Mouse (Mus musculus) midbrain, embryonic 13.5 days (tissue): ENCODE results near the gene Cops2. TPM values are rescaled to one million over a fixed set of nuclear protein-coding genes. Genes with fewer than 3 reads are reported as not detected.

Experiments
- ATAC-seq: fragments of 200-750 bp; cut with Nextera tagmentation; 2 replicates; pipeline ENCODE4 v1.8.0; 2017; ENCODE audit warnings: mild to moderate bottlenecking, moderate TSS enrichment, moderate library complexity
- H3K27ac ChIP-seq: fragments of 300-500 bp; sonication (generic); 2 replicates; pipeline ENCODE4 v1.5.1; 2015; ENCODE audit warnings: inconsistent platforms, mild to moderate bottlenecking, moderate library complexity
- H3K27me3 ChIP-seq: fragments of 300-500 bp; sonication (generic); 2 replicates; pipeline ENCODE4 v1.6.1; 2015; ENCODE audit warnings: mild to moderate bottlenecking, inconsistent platforms
- H3K36me3 ChIP-seq: fragments of 300-500 bp; sonication (generic); 2 replicates; pipeline ENCODE4 v1.6.1; 2015; ENCODE audit warnings: mild to moderate bottlenecking, inconsistent platforms
- H3K4me1 ChIP-seq: fragments of 300-500 bp; sonication (generic); replicated peaks from 2 replicates; pipeline ENCODE4 v1.6.1; 2015; ENCODE audit warnings: inconsistent platforms
- H3K4me2 ChIP-seq: fragments of 300-500 bp; sonication (generic); replicated peaks from 2 replicates; pipeline ENCODE4 v1.6.1; 2015; ENCODE audit warnings: moderate library complexity, mild to moderate bottlenecking, inconsistent platforms
- H3K4me3 ChIP-seq: fragments of 300-500 bp; sonication (generic); replicated peaks from 2 replicates; pipeline ENCODE4 v1.5.1; 2015; ENCODE audit warnings: mild to moderate bottlenecking, inconsistent platforms
- H3K9ac ChIP-seq: fragments of 300-500 bp; sonication (generic); replicated peaks from 2 replicates; pipeline ENCODE4 v1.6.1; 2015; ENCODE audit warnings: mild to moderate bottlenecking, inconsistent platforms
- H3K9me3 ChIP-seq: fragments of 300-500 bp; sonication (generic); 2 replicates; pipeline ENCODE4 v1.6.1; 2016; ENCODE audit warnings: mild to moderate bottlenecking, inconsistent platforms
- WGBS: fragments of 180-500 bp; shearing (Covaris S2); methylation state at CpG from one replicate; pipeline ENCODE4 v1.1.7; 2015; 5-methylcytosine and 5-hydroxymethylcytosine counted together
- polyA plus RNA-seq: library from polyadenylated mRNA; unstranded; fragments of >200 nt; fragmentation: Nextera tagmentation; extraction: Ambion mirVana; gene quantifications from 2 replicates; pipeline ENCODE4 v1.2.1, GENCODE M21; 2015

Cops2 gene
- polyA plus RNA-seq, 1 experiment from 2014 or later: 71.5 TPM

GRCm38 (mm10) chr2:125813972-125814595 is 44.9 kb downstream of the Cops2 start:
- Histone ChIP-seq H3K27ac (no peak overlapping the region), H3K36me3 (no peaks in the 10 kb centered on the region), H3K27me3 (no peaks in the 10 kb centered on the region), H3K4me3 (no peak overlapping the region), H3K9ac (no peak overlapping the region), H3K4me1 (no peaks in the 10 kb centered on the region), H3K9me3 (no peaks in the 10 kb centered on the region), H3K4me2 (no peak overlapping the region)
- ATAC-seq: no peak
- WGBS: 77% methylated on average over 9 of the region's 9 CpGs

- ATAC-seq: no peak
- no peak overlapping the region for H3K27ac ChIP-seq
- no peaks in the 10 kb centered on the region for H3K9me3 ChIP-seq
- 86% methylated on average over 2 of the region's 2 CpGs for WGBS
- no peak overlapping the region for H3K4me2 ChIP-seq
- H3K4me3 ChIP-seq: no peak overlapping the region
- no peaks in the 10 kb centered on the region for H3K36me3 ChIP-seq
- H3K4me1 ChIP-seq: no peaks in the 10 kb centered on the region
- no peaks in the 10 kb centered on the region for H3K27me3 ChIP-seq
- H3K9ac ChIP-seq: no peak overlapping the region
Observed at GRCm38 (mm10) chr2:125811332-125811731, 47.6 kb downstream of the Cops2 start.

GRCm38 (mm10) chr2:125809551-125809950 is 49.4 kb downstream of the Cops2 start:
- H3K36me3 ChIP-seq: no peaks in the 10 kb centered on the region
- ATAC-seq: no peak
- no peak overlapping the region for H3K27ac ChIP-seq
- 77% methylated on average over 7 of the region's 7 CpGs for WGBS
- H3K4me3 ChIP-seq: no peak overlapping the region
- H3K4me2 ChIP-seq: no peak overlapping the region
- no peaks in the 10 kb centered on the region for H3K4me1 ChIP-seq
- 0 out of 2 replicates have a peak, but pooled peaks cover 3% of the 10 kb centered on the region for H3K9me3 ChIP-seq
- no peaks in the 10 kb centered on the region for H3K27me3 ChIP-seq
- no peak overlapping the region for H3K9ac ChIP-seq

GRCm38 (mm10) chr2:125805826-125806225 is 53.1 kb downstream of the Cops2 start:
- no peaks in the 10 kb centered on the region for H3K4me1 ChIP-seq
- no peak overlapping the region for H3K4me3 ChIP-seq
- no peaks in the 10 kb centered on the region for H3K36me3 ChIP-seq
- no peak overlapping the region for H3K27ac ChIP-seq
- 64% methylated on average over 1 of the region's 1 CpGs for WGBS
- H3K4me2 ChIP-seq: no peak overlapping the region
- H3K27me3 ChIP-seq: no peaks in the 10 kb centered on the region
- no peak for ATAC-seq
- H3K9me3 ChIP-seq: 0 out of 2 replicates have a peak, but pooled peaks cover 3% of the 10 kb centered on the region
- H3K9ac ChIP-seq: no peak overlapping the region

GRCm38 (mm10) chr2:125801947-125802346 is 57.0 kb downstream of the Cops2 start:
- Histone ChIP-seq H3K9me3 (0 out of 2 replicates have a peak, but pooled peaks cover 3% of the 10 kb centered on the region), H3K27ac (no peak overlapping the region), H3K4me1 (no peaks in the 10 kb centered on the region), H3K27me3 (no peaks in the 10 kb centered on the region), H3K9ac (no peak overlapping the region), H3K4me3 (no peak overlapping the region), H3K36me3 (no peaks in the 10 kb centered on the region), H3K4me2 (no peak overlapping the region)
- WGBS: 78% methylated on average over 4 of the region's 4 CpGs
- no peak for ATAC-seq

GRCm38 (mm10) chr2:125801038-125801437 is 57.9 kb downstream of the Cops2 start:
- 69% methylated on average over 8 of the region's 8 CpGs for WGBS
- Histone ChIP-seq H3K4me3 (no peak overlapping the region), H3K9ac (no peak overlapping the region), H3K27me3 (no peaks in the 10 kb centered on the region), H3K36me3 (no peaks in the 10 kb centered on the region), H3K9me3 (0 out of 2 replicates have a peak, but pooled peaks cover 3% of the 10 kb centered on the region), H3K4me2 (no peak overlapping the region), H3K27ac (no peak overlapping the region), H3K4me1 (no peaks in the 10 kb centered on the region)
- no peak for ATAC-seq

GRCm38 (mm10) chr2:125800428-125800827 is 58.5 kb downstream of the Cops2 start:
- Histone ChIP-seq H3K27me3 (no peaks in the 10 kb centered on the region), H3K4me3 (no peak overlapping the region), H3K36me3 (no peaks in the 10 kb centered on the region), H3K9ac (no peak overlapping the region), H3K4me2 (no peak overlapping the region), H3K4me1 (no peaks in the 10 kb centered on the region), H3K9me3 (no peaks in the 10 kb centered on the region), H3K27ac (no peak overlapping the region)
- WGBS: 72% methylated on average over 4 of the region's 4 CpGs
- no peak for ATAC-seq

- H3K9me3 ChIP-seq: no peaks in the 10 kb centered on the region
- H3K27ac ChIP-seq: no peak overlapping the region
- no peaks in the 10 kb centered on the region for H3K36me3 ChIP-seq
- no peak overlapping the region for H3K4me3 ChIP-seq
- H3K27me3 ChIP-seq: no peaks in the 10 kb centered on the region
- no peaks in the 10 kb centered on the region for H3K4me1 ChIP-seq
- no peak overlapping the region for H3K9ac ChIP-seq
- ATAC-seq: no peak
- H3K4me2 ChIP-seq: no peak overlapping the region
Observed at GRCm38 (mm10) chr2:125797872-125798271, 61.1 kb downstream of the Cops2 start.

- Histone ChIP-seq H3K36me3 (no peaks in the 10 kb centered on the region), H3K27ac (no peak overlapping the region), H3K4me1 (no peaks in the 10 kb centered on the region), H3K27me3 (no peaks in the 10 kb centered on the region), H3K9me3 (no peaks in the 10 kb centered on the region), H3K9ac (no peak overlapping the region), H3K4me3 (no peak overlapping the region), H3K4me2 (no peak overlapping the region)
- WGBS: 81% methylated on average over 2 of the region's 2 CpGs
- ATAC-seq: no peak
Observed at GRCm38 (mm10) chr2:125795118-125795517, 63.8 kb downstream of the Cops2 start.

- Histone ChIP-seq H3K4me1 (no peaks in the 10 kb centered on the region), H3K27ac (no peak overlapping the region), H3K4me3 (no peak overlapping the region), H3K27me3 (no peaks in the 10 kb centered on the region), H3K9ac (no peak overlapping the region), H3K4me2 (no peak overlapping the region), H3K9me3 (no peaks in the 10 kb centered on the region), H3K36me3 (no peaks in the 10 kb centered on the region)
- 89% methylated on average over 2 of the region's 2 CpGs for WGBS
- ATAC-seq: no peak
Observed at GRCm38 (mm10) chr2:125794166-125794565, 64.8 kb downstream of the Cops2 start.

GRCm38 (mm10) chr2:125792879-125793261 is 66.1 kb downstream of the Cops2 start:
- no peaks in the 10 kb centered on the region for H3K4me1 ChIP-seq
- 86% methylated on average over 11 of the region's 11 CpGs for WGBS
- ATAC-seq: no peak

GRCm38 (mm10) chr2:125792144-125792878 is 66.6 kb downstream of the Cops2 start:
- WGBS: 74% methylated on average over 2 of the region's 2 CpGs
- Histone ChIP-seq H3K4me3 (no peak overlapping the region), H3K27ac (no peak overlapping the region), H3K27me3 (no peaks in the 10 kb centered on the region), H3K4me2 (no peak overlapping the region), H3K36me3 (no peaks in the 10 kb centered on the region), H3K9ac (no peak overlapping the region), H3K4me1 (no peaks in the 10 kb centered on the region), H3K9me3 (no peaks in the 10 kb centered on the region)
- no peak for ATAC-seq

More at GRCm38 (mm10) chr2:125792879-125793261, 66.1 kb downstream of the Cops2 start:
- H3K4me3 ChIP-seq: no peak overlapping the region
- no peaks in the 10 kb centered on the region for H3K36me3 ChIP-seq
- no peaks in the 10 kb centered on the region for H3K9me3 ChIP-seq
- no peak overlapping the region for H3K9ac ChIP-seq
- no peak overlapping the region for H3K27ac ChIP-seq
- H3K4me2 ChIP-seq: no peak overlapping the region
- H3K27me3 ChIP-seq: no peaks in the 10 kb centered on the region
